In the genomic region with DNA sequence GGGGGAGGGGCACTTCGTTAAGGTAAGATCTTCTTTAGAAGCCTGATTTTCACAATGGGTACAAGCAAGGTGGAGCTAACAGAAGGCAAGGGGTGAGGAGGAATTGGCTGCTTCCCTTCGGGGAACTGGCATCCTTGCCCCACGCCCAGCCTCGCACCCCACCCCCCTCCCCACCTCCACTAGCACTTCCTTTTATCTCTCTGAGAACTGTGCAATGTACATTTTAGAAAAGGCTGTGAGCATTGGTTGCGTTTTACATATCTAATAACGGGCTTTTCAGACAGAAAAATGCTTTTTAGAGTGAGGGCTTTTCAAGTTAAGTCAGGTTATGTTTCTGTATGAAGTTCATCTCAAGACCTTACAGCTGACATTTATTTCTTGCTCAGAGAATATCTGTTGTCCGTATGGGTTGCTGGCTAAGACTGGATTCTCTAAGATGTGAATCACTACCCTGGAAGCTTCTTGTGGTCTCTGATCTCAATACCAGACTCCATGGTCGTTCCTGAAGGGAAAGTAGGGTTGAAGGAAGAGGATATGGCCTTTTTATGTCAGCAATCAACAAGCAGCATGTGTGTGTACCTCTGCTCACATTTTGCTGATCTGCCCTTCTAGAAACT, we compare ENCODE assay signal across 11 mouse cellular contexts.
DNase-seq lines count a peak whose midpoint lies in the region; ATAC-seq and TF ChIP-seq lines count a peak whose summit lies in the region.
"Had no signal": no experiment of that assay in that cellular context is flagged by ENCODE, and none has a peak within 500 bp of the region (broad histone marks: within the 10 kb centered on the region; RNA-seq: fewer than 3 reads in every experiment).

No protein-coding gene starts in this region.

- 29% methylated on average over 8 of the region's 8 CpGs for WGBS in liver, postnatal 0 days (ENCODE audit: insufficient replicate concordance)
- WGBS in liver, embryonic 11.5 days, result 44% methylated on average over 8 of the region's 8 CpGs
- WGBS in limb, embryonic 10.5 days, result 44% methylated on average over 8 of the region's 8 CpGs
- WGBS in stomach, embryonic 14.5 days, result 34% methylated on average over 8 of the region's 8 CpGs

- H3K27me3 ChIP-seq in liver, postnatal 0 days (ENCODE audit: insufficient read depth, low read length), result no peaks in the 10 kb centered on the region
- no peaks in the 10 kb centered on the region for H3K27me3 ChIP-seq in liver, embryonic 11.5 days (replicated peaks; ENCODE audit: control insufficient read depth, insufficient read depth, low read length)
- no peaks in the 10 kb centered on the region for H3K27me3 ChIP-seq in limb, embryonic 10.5 days (ENCODE audit: low read depth, poor library complexity, severe bottlenecking)
- H3K27me3 ChIP-seq in stomach, embryonic 14.5 days (ENCODE audit: control insufficient read depth, insufficient read depth, low read length), result no peaks in the 10 kb centered on the region
- H3K27me3 ChIP-seq: hindbrain, embryonic 13.5 days; kidney, embryonic 15.5 days had no signal

- H3K27ac ChIP-seq in liver, postnatal 0 days (ENCODE audit: low read depth), result 0 out of 2 replicates have a peak overlapping the region, but pooled peaks have one; percentile 11
- no peak overlapping the region for H3K27ac ChIP-seq in liver, embryonic 11.5 days (ENCODE audit: low read depth, low read length)
- H3K27ac ChIP-seq in limb, embryonic 10.5 days, result no peak overlapping the region
- no peak overlapping the region for H3K27ac ChIP-seq in stomach, embryonic 14.5 days (ENCODE audit: low read length)
- H3K27ac ChIP-seq: hindbrain, embryonic 13.5 days; kidney, embryonic 15.5 days; liver, embryonic 14.5 days had no signal

- no peaks in the 10 kb centered on the region for H3K36me3 ChIP-seq in liver, postnatal 0 days (replicated peaks; ENCODE audit: insufficient read depth, low read length)
- no peaks in the 10 kb centered on the region for H3K36me3 ChIP-seq in liver, embryonic 11.5 days (ENCODE audit: control insufficient read depth, insufficient read depth, low read length)
- no peaks in the 10 kb centered on the region for H3K36me3 ChIP-seq in limb, embryonic 10.5 days
- H3K36me3 ChIP-seq in stomach, embryonic 14.5 days (ENCODE audit: control insufficient read depth, insufficient read depth, low read length), result no peaks in the 10 kb centered on the region
- H3K36me3 ChIP-seq: G1E; hindbrain, embryonic 13.5 days; kidney, embryonic 15.5 days had no signal

- TF ChIP-seq EP300 in liver, postnatal 0 days (IDR thresholded peaks at IDR 0.05; ENCODE audit: low read depth), result no peak

- no peak overlapping the region for H3K9ac ChIP-seq in liver, postnatal 0 days (replicated peaks)
- H3K9ac ChIP-seq in liver, embryonic 11.5 days (ENCODE audit: low read depth, low read length), result no peak overlapping the region
- H3K9ac ChIP-seq in stomach, embryonic 14.5 days (replicated peaks; ENCODE audit: low read depth, low read length), result no peak overlapping the region
- H3K9ac ChIP-seq: hindbrain, embryonic 13.5 days; kidney, embryonic 15.5 days; liver, embryonic 14.5 days had no signal

- peak overlapping the region; percentile 49 for H3K4me2 ChIP-seq in liver, postnatal 0 days (ENCODE audit: low read depth, low read length)
- H3K4me2 ChIP-seq in liver, embryonic 11.5 days, result no peak overlapping the region
- no peak overlapping the region for H3K4me2 ChIP-seq in stomach, embryonic 14.5 days (replicated peaks; ENCODE audit: low read depth, low read length)
- H3K4me2 ChIP-seq: hindbrain, embryonic 13.5 days; kidney, embryonic 15.5 days had no signal

- no peaks in the 10 kb centered on the region for H3K9me3 ChIP-seq in liver, postnatal 0 days (ENCODE audit: low read length)
- no peaks in the 10 kb centered on the region for H3K9me3 ChIP-seq in liver, embryonic 11.5 days (ENCODE audit: control insufficient read depth, low read length)
- H3K9me3 ChIP-seq in limb, embryonic 10.5 days (replicated peaks), result no peaks in the 10 kb centered on the region
- no peaks in the 10 kb centered on the region for H3K9me3 ChIP-seq in stomach, embryonic 14.5 days (ENCODE audit: control insufficient read depth, low read depth, low read length)
- H3K9me3 ChIP-seq: G1E; hindbrain, embryonic 13.5 days; kidney, embryonic 15.5 days had no signal

- H3K4me1 ChIP-seq in liver, postnatal 0 days (ENCODE audit: insufficient read depth), result peaks cover 15% of the 10 kb centered on the region
- 0 out of 2 replicates have a peak, but pooled peaks cover 3% of the 10 kb centered on the region for H3K4me1 ChIP-seq in liver, embryonic 11.5 days (replicated peaks; ENCODE audit: control insufficient read depth, insufficient read depth, low read length)
- peaks cover 20% of the 10 kb centered on the region for H3K4me1 ChIP-seq in limb, embryonic 10.5 days
- H3K4me1 ChIP-seq in stomach, embryonic 14.5 days (ENCODE audit: control insufficient read depth, insufficient read depth, low read length), result peaks cover 9% of the 10 kb centered on the region; the same call in 1 of the 2 replicates

- no peak for TF ChIP-seq CTCF in liver, postnatal 0 days (IDR thresholded peaks at IDR 0.05; ENCODE audit: low read depth)

- ATAC-seq in liver, postnatal 0 days, result peak; percentile 49
- ATAC-seq in liver, embryonic 11.5 days (replicated peaks; ENCODE audit: low FRiP score), result no peak
- peak; percentile 62 for ATAC-seq in common myeloid progenitor, adult 5-6 weeks (replicated peaks; ENCODE audit: low read depth, poor library complexity, severe bottlenecking)
- ATAC-seq in stomach, embryonic 14.5 days (ENCODE audit: insufficient number of reproducible peaks, insufficient read depth, low FRiP score, low read depth), result peak; percentile 14; the same call in 1 of the 2 replicates

- no peak for DNase-seq in liver, postnatal 0 days
- no peak for DNase-seq in liver, embryonic 11.5 days (ENCODE audit: low spot score)
- peak; percentile 31 for DNase-seq in limb, embryonic 10.5 days (ENCODE audit: low spot score)
- DNase-seq in spleen, postnatal 36 days (ENCODE audit: low spot score in 2 of 2), result no peak
- DNase-seq in testis, postnatal 14 days (ENCODE audit: low spot score), result no peak

- no peak overlapping the region for H3K4me3 ChIP-seq in liver, postnatal 0 days (ENCODE audit: low read depth, low read length)
- H3K4me3 ChIP-seq in liver, embryonic 11.5 days (ENCODE audit: low read depth, low read length), result no peak overlapping the region
- 0 out of 2 replicates have a peak overlapping the region, but pooled peaks have one; percentile 10 for H3K4me3 ChIP-seq in limb, embryonic 10.5 days
- H3K4me3 ChIP-seq in stomach, embryonic 14.5 days (ENCODE audit: low read depth, low read length), result no peak overlapping the region
- H3K4me3 ChIP-seq: hindbrain, embryonic 13.5 days; kidney, embryonic 15.5 days had no signal
